Mouse (Mus musculus) frontal cortex, adult 2 months (tissue): Measurements from ENCODE around the gene Pdzd7. TPM values are rescaled to one million over a fixed set of nuclear protein-coding genes. Genes with fewer than 3 reads are reported as not detected.
A peak's percentile ranks its signal among the peaks of the same experiment; 100 is the strongest.

ENCODE experiments used
- DNase-seq, 2 experiments: peaks; one replicate each; pipeline ENCODE4 v3.0.0; 2022; ENCODE audit warnings: low spot score in 1 of 2; ENCODE audit errors: extremely low spot score in 1 of 2
- polyA plus RNA-seq: library from polyadenylated mRNA; depleted of rRNA; stranded (reverse); fragments of >200 nt; gene quantifications from 2 replicates; pipeline ENCODE4 v1.2.3, GENCODE M21; 2012; rRNA removed

Pdzd7 gene
- polyA plus RNA-seq, 1 experiment: 7.6 TPM

DNA sequence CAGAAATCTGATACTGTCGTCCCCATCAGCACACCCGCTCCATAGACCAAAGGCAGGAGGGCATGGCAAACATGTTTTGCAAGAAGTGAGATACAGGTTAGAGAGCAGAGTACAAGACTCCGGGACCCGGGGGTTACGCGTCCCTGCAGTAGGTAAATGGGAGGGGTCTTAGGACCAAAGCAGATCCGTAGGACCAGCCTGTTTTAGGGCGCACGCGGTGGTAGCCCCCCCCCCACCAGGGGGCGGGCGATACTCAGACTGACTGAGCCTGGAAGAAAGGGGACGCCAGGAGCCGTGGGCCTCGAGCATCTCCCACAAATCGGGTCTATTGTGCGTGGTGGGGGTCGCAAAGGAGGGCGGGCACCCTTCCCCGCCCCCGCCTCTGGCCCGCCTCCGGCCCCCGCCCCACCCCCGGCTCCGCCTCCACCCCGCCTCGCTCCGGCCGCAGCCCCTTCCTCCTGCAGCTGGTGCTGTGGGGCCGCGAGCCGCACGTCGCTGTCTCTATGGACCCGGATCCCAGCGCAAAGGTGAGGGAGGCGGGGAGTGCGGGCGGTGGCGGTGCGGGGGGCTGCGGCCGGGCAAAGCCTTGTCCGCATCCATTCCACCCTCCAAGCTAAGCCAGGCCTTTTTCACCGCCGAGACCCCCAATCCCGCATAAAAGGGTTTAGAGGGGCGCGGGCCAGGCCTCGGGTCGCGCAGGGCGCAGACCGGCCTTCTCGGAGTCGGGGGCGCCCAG, 56.5 kb downstream of the Pdzd7 start, which contains the start of gene Sema4g:
TSS of gene Sema4g (plus strand) at position 271 of the 736 bp plus-strand sequence.
- DNase-seq: peak in 1 of 2 experiments; percentile 23

DNA sequence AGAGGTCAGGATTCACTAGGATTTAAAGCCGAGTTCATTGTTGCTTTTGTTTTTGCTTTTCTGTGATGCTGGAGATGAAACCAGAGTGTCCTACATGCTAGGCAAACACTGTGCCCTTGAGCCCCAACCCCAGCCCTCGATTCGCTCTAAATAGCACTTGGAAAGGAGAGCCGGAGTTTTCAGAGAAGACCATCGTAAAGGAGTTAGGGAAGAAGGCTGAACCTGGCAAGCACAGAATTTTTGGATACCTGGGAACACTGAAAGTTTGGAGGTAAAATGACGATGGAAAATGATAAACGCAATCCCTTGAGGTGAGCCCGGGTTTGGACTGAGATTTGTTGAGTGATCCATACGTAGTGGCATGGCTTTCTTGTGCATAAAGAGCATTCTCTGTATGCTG, 57.2 kb downstream of the Pdzd7 start:
- no peak for DNase-seq

DNA sequence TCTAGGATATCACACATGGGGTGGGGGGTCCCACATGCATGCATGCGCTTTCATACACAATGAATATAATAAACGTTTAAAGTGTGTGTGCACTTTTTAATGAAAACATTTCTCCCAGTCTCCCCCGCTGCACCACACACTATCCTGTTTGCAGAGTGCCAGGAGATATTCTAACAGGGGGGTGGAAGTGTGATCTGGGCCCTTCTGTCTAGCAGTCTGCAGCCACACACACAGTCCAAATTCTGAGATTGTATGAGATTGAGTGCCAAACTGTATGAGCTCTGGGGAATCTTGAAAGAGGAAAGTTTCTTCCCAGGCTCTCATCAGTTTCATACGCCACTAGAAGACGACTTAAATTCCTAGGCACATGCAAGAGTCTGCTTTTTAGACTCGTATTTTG, 57.7 kb downstream of the Pdzd7 start:
- peak; percentile 71 to 81 for DNase-seq

GRCm38 (mm10) chr19:44987004-44987403, 58.5 kb downstream of the Pdzd7 start:
- DNase-seq: no peak

- no peak for DNase-seq
These were observed 60.1 kb downstream of the Pdzd7 start for GRCm38 (mm10) chr19:44985159-44985988.

DNA sequence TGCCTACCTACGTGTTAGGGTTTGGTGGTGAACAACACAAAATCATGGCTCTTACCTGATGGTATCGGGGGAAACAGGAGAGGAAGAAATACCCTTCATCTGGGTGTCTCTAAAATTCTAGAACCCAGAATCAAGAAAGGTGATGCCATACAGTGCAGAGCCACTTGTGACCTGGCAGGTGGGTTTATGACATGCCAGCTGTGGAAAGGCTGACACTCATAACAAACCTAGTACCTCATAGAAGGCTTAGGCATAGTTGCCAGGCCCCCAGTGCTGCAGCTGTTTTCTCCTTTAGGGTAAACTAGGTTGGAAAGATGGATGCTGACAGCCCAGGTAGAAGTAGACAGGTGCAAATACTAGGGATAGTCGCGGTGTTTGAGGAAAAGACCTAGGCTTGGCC, 61.1 kb downstream of the Pdzd7 start:
- no peak for DNase-seq

DNA sequence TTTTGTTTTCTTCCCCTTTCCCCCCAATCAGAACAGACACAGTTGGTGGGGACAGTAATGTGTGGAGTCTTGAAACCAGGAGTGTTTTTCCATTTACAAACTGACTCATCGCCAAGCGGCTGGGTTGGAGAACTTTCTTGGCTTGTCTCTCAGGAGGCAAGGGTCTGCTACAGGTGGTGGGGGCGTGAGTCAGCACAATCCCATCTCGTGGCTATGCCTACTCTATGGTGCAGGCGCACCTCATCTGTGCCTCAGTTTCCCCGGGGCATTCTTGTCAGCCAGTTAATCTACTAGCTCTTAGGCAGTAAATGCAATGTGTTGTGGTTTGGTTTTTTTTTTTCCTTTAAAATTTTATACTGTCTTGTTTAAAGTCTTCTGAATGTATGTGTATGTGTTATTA, 62.2 kb downstream of the Pdzd7 start:
- no peak for DNase-seq

DNA sequence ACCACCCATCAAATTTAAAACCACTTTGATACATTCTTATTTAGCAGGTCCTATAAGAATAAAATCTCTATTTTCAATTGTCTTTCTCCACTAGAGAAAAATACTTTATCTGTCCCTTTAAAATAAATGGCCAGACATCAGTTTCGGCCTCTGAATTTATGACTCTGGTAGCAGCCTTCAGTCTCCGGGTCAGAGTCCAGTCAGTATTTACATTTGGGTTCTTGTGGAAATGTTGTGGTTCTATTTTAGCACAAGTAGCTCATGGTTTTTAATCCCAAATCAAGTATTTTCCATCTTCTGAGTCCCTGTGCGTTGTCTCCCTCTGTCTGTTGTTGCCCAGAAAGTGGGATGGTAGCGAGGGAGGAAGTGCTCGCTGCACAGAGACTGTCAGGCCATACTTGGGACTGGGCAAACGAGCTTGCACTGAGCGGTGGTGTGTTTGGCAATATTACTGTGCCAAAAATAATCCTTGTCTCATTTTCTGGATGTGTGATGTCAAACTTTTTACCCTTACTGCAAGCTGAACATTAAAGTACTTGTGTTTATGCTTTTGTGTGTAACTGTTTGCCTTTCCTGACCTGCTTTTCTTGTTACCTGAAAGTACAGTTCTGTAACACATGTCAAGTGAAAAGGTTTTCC, 62.9 kb downstream of the Pdzd7 start:
- DNase-seq: no peak

GRCm38 (mm10) chr19:44980787-44981186, 64.7 kb downstream of the Pdzd7 start:
- DNase-seq: no peak

DNA sequence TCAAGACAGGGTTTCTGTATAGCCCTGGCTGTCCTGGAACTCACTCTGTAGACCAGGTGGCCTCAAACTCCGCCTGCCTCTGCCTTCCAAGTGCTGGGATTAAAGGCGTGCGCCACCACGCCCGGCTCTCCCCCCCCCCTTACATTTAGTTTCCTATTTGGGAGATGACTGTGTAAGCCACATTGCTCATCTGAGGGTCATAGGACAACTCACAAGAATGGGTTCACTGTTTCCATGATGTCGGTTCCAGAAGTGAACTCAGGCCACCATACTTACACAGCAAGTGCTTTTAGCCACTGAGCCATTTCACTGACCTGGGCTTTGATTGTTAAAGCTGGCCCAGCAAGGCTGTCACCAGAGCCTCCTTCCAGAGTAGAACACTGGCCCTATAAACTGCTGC, 68.4 kb downstream of the Pdzd7 start:
- no peak for DNase-seq

Other genes starting within 250 kb of the Pdzd7 start
- 39.7 and 46.4 TPM in 2 replicates for gene Slf2, start 114.6 kb downstream of the Pdzd7 start, polyA plus RNA-seq
- 52.4 and 53.9 TPM in 2 replicates for gene Sema4g, start 56.6 kb downstream of the Pdzd7 start, polyA plus RNA-seq
- gene Twnk, start 40.1 kb downstream of the Pdzd7 start, polyA plus RNA-seq: 10.2 and 11.3 TPM in 2 replicates
- 73.3 and 80.2 TPM in 2 replicates for gene Mrpl43, start 39.3 kb downstream of the Pdzd7 start, polyA plus RNA-seq
- gene Lzts2, start 31.3 kb downstream of the Pdzd7 start, polyA plus RNA-seq: 34.7 and 37.1 TPM in 2 replicates
- gene Sfxn3, start 1.8 kb upstream of the Pdzd7 start, polyA plus RNA-seq: 103 and 108 TPM in 2 replicates
- 4.3 and 5.3 TPM in 2 replicates for gene Kazald1, start 29.5 kb upstream of the Pdzd7 start, polyA plus RNA-seq
- not detected in 2 replicates for gene Tlx1, start 105.0 kb upstream of the Pdzd7 start, polyA plus RNA-seq
- gene Lbx1, start 190.1 kb upstream of the Pdzd7 start, polyA plus RNA-seq: not detected in 2 replicates